Mouse (Mus musculus) ES-E14 (cell line): ENCODE data around the gene Mrpl53. TPM values are rescaled to one million over a fixed set of nuclear protein-coding genes. Genes with fewer than 3 reads are reported as not detected.

ENCODE experiments used
- DNase-seq: peaks from one replicate; pipeline ENCODE4 v3.0.0-alpha.2; 2013; ENCODE audit warnings: low read depth, low spot score
- H3K27ac ChIP-seq: 2 replicates; pipeline ENCODE4 v1.5.1; 2012; ENCODE audit warnings: low read depth, mild to moderate bottlenecking, low read length, moderate library complexity, mixed read lengths; ENCODE audit not compliant: poor library complexity, insufficient read depth, severe bottlenecking
- H3K36me3 ChIP-seq: 2 replicates; pipeline ENCODE4 v1.6.1; 2012; ENCODE audit warnings: mild to moderate bottlenecking, low read length, moderate library complexity, mixed read lengths; ENCODE audit not compliant: control insufficient read depth, poor library complexity, insufficient read depth, severe bottlenecking
- H3K4me1 ChIP-seq, 2 experiments: fragments of 150-350 bp in 1 of 2; sonication (generic) in 1 of 2; 2 replicates each; pipeline ENCODE4 v1.6.1; 2012; ENCODE audit warnings: low read length in 2 of 2, mild to moderate bottlenecking in 1 of 2, mixed read lengths in 1 of 2; ENCODE audit not compliant: control insufficient read depth in 2 of 2, insufficient read depth in 2 of 2, poor library complexity in 1 of 2
- H3K4me3 ChIP-seq, 2 experiments: fragments of 150-350 bp in 1 of 2; sonication (generic) in 1 of 2; 2 replicates each; pipeline ENCODE4 v1.5.1; 2012; ENCODE audit warnings: low read length in 2 of 2, low read depth in 1 of 2, mild to moderate bottlenecking in 1 of 2, mixed read lengths in 1 of 2; ENCODE audit not compliant: insufficient read depth in 1 of 2, poor library complexity in 1 of 2, severe bottlenecking in 1 of 2
- H3K9ac ChIP-seq: 2 replicates; pipeline ENCODE4 v1.6.1; 2012; ENCODE audit warnings: low read depth, mild to moderate bottlenecking, low read length, mixed read lengths; ENCODE audit not compliant: poor library complexity, insufficient read depth, severe bottlenecking
- H3K9me3 ChIP-seq: fragments of 150-350 bp; sonication (generic); 2 replicates; pipeline ENCODE4 v1.6.1; 2012; ENCODE audit warnings: low read depth, mild to moderate bottlenecking, low read length; ENCODE audit not compliant: control insufficient read depth, insufficient read depth
- CHD2 ChIP-seq: IDR thresholded peaks from 2 replicates; pipeline ENCODE4 v1.6.1; 2014; ENCODE audit warnings: mild to moderate bottlenecking, low read depth, low read length, inconsistent platforms
- HCFC1 ChIP-seq: IDR thresholded peaks from 2 replicates; pipeline ENCODE4 v1.6.1; 2012; ENCODE audit warnings: low read length, inconsistent platforms, borderline replicate concordance; ENCODE audit not compliant: insufficient read depth
- MAFK ChIP-seq: IDR thresholded peaks from 2 replicates; pipeline ENCODE4 v1.6.1; 2014; ENCODE audit warnings: mild to moderate bottlenecking, low read depth, low read length, inconsistent platforms; ENCODE audit not compliant: insufficient read depth
- ZC3H11A ChIP-seq: IDR thresholded peaks from 2 replicates; pipeline ENCODE4 v1.6.1; 2012; ENCODE audit warnings: low read depth, mild to moderate bottlenecking, inconsistent platforms, low read length, borderline replicate concordance
- ZNF384 ChIP-seq: IDR thresholded peaks from 2 replicates; pipeline ENCODE4 v1.6.1; 2012; ENCODE audit warnings: low read depth, low read length, inconsistent platforms
- in situ Hi-C, 2 experiments: fragments of 600-800 bp; cut with MboI; formaldehyde crosslinking; loops; one replicate each; pipeline ENCODE4 v1.15.1; 2025; ENCODE audit warnings: low sequenced_read_pairs in 2 of 2, inconsistent platforms in 1 of 2; ENCODE audit not compliant: unreplicated experiment in 2 of 2
- total RNA-seq: library from RNA; depleted of rRNA; stranded (reverse); fragments of 300-350 nt; gene quantifications from 2 replicates; pipeline ENCODE4 v1.2.3, GENCODE M21; 2012; rRNA removed

The Mrpl53 gene
- 50.5 and 53.9 TPM in 2 replicates for total RNA-seq

- Histone ChIP-seq H3K27ac (no peak within 1 kb of the TSS), H3K4me3 (peak within 1 kb of the TSS; percentile 68 to 93), H3K36me3 (no peaks in the 10 kb centered on the region), H3K4me1 (0 out of 4 replicates have a peak, but pooled peaks cover 0 to 3% of the 10 kb centered on the region in 2 experiments), H3K9me3 (no peaks in the 10 kb centered on the region), H3K9ac (peak within 1 kb of the TSS; percentile 81)
- in situ Hi-C loops = no loop called here
- no peak for DNase-seq
- TF ChIP-seq HCFC1 (peak; percentile 80), ZNF384 (no peak), CHD2 (peak; percentile 74)
These were observed at the start of gene Mrpl53 for GRCm38 (mm10) chr6:83108762-83109668. Gene Mrpl53 (plus strand): TSS chr6:83109040.

DNA sequence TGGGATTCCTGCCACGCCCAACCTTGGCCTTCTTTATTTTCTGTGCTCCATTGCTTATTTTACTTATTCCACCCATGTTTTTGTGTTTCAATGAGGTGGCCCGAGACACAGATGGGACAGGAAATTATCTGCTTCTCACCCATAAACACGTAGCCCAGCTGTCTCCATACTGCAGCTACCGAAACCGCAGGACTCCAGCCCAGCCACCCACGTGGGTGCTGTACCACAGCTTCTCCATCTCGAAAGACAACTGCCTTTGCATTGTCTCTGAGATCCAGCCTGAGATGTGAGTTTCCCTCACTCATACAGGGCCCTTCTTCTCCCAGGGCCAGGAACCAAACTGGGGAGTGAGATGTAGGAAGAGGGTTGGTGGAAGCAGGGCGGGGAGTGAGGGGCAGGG is 42.8 kb upstream of the Mrpl53 start:
- Histone ChIP-seq H3K4me3 (no peak overlapping the region), H3K27ac (no peak overlapping the region), H3K9ac (no peak overlapping the region), H3K36me3 (no peaks in the 10 kb centered on the region), H3K4me1 (peaks cover 0 to 1% of the 10 kb centered on the region in 2 experiments; a peak in 1 of 4 replicates), H3K9me3 (no peaks in the 10 kb centered on the region)
- no peak for DNase-seq
- TF ChIP-seq ZNF384 (no peak), CHD2 (no peak), HCFC1 (no peak), MAFK (no peak), ZC3H11A (no peak)
- in situ Hi-C loops = loop anchor here (25.0 kb wide), 2 partner anchors 646 to 1521 kb away; partner anchors contain the start of genes Cyp26b1 (in 1 of the 2) and Vax2 (in 1 of the 2)

DNA sequence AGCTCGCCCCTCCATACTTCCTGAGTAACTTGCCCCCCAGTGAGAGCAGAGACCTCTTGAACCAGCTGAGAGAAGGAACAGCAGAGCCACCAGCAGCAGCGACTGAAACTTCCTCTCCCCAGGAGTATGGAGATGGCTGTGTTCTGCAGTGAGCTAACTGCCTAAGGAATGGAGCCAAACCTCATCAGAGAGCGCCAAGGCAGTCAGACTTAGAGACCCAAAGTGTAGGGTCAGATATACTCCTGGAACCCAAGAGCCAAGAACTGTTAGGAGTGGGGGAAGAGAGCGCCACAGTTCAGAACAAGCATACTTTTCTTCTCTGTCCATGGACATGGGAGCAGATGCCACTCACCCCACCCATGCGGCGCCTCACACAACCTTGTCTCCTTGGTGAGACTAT is 42.4 kb upstream of the Mrpl53 start:
- TF ChIP-seq ZNF384 (no peak), HCFC1 (no peak), CHD2 (no peak), ZC3H11A (no peak), MAFK (no peak)
- in situ Hi-C loops = loop anchor here (25.0 kb wide), 2 partner anchors 646 to 1521 kb away; partner anchors contain the start of genes Cyp26b1 (in 1 of the 2) and Vax2 (in 1 of the 2)
- DNase-seq = no peak
- no peaks in the 10 kb centered on the region for H3K9me3 ChIP-seq
- H3K9ac ChIP-seq = no peak overlapping the region
- H3K4me3 ChIP-seq = no peak overlapping the region
- H3K4me1 ChIP-seq = peaks cover 0 to 3% of the 10 kb centered on the region in 2 experiments; a peak in 1 of 4 replicates
- no peaks in the 10 kb centered on the region for H3K36me3 ChIP-seq
- no peak overlapping the region for H3K27ac ChIP-seq

DNA sequence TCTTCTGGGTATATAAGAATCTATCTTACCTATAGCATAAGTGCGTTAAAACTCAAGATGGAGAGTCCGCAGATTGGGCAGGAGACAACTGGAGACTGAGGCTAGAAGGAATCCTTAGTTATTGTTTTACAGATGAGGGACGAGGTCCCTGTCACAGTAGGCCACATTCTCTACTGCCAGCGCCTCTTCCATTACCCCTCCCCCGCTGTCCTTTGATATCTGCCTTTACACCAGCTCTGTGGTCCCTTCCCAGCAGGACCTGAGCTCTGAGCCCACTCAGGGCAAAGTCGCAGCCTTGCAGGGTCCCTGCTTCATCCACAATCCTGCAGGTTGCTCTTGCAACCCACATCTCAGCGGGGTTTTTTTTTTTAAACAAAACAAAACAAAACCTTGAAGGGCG is 40.6 kb upstream of the Mrpl53 start:
- DNase-seq = no peak
- in situ Hi-C loops = loop anchor here (25.0 kb wide), 2 partner anchors 644 to 1519 kb away; partner anchors contain the start of genes Cyp26b1 (in 1 of the 2) and Vax2 (in 1 of the 2)

More for the DNA sequence above, 40.6 kb upstream of the Mrpl53 start:
- TF ChIP-seq ZC3H11A (no peak), ZNF384 (0 out of 2 replicates have a peak, but pooled peaks have one; percentile 32)
- peak overlapping the region in 1 of 2 experiments; percentile 43; a peak in 2 of 4 replicates for H3K4me3 ChIP-seq
- no peaks in the 10 kb centered on the region for H3K36me3 ChIP-seq
- no peak overlapping the region for H3K27ac ChIP-seq
- H3K9me3 ChIP-seq = no peaks in the 10 kb centered on the region
- H3K4me1 ChIP-seq = peaks cover 0 to 3% of the 10 kb centered on the region in 2 experiments; a peak in 1 of 4 replicates
- no peak overlapping the region for H3K9ac ChIP-seq
